Mouse (Mus musculus): Measurements from ENCODE around the gene Numbl.

GRCm38 (mm10) chr7:27328161-27328560 is 69.9 kb downstream of the Numbl start:
- no peak for TF ChIP-seq MAFK (IDR thresholded peaks at IDR 0.05; ENCODE audit: insufficient read depth, low read depth, low read length)
- no peak for TF ChIP-seq ZNF384 (IDR thresholded peaks at IDR 0.05; ENCODE audit: low read depth, low read length)
